Mouse (Mus musculus) brain, adult 2 months (tissue): Measurements from ENCODE around the gene Pkp3.
A peak's percentile ranks its signal among the peaks of the same experiment; 100 is the strongest.
"Not testable (repeated sequence)": the region's sequence is repeated elsewhere in the genome, so short reads cannot be mapped to it uniquely, and the experiment has no call there.

Experiments
- DNase-seq: peaks from one replicate; pipeline ENCODE4 v3.0.0; 2011; ENCODE audit warnings: low read depth, low spot score

Gene Pkp3

DNA sequence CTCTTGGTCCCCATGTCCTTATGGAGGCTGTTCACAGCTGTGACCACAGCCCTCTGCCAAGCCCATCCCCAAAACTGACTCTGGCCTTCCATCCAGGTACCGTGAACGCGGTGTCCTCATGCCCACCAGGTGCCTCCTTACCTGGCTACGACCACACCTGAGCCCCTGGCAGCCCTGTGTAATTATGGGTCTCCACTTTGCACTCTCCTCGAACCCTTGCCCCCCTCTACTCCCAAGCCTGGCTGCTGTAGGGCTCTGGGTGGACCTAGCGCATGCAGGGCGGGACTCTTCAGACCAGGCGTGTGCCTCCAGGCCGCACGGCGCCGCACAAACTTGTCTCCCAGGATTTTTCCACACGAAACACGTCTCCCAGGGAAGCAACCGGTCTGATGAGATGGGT is at the start of gene Pkp3:
Pkp3 (plus strand) TSS at position 378 of the 400 bp plus-strand sequence.
- DNase-seq = no peak

DNA sequence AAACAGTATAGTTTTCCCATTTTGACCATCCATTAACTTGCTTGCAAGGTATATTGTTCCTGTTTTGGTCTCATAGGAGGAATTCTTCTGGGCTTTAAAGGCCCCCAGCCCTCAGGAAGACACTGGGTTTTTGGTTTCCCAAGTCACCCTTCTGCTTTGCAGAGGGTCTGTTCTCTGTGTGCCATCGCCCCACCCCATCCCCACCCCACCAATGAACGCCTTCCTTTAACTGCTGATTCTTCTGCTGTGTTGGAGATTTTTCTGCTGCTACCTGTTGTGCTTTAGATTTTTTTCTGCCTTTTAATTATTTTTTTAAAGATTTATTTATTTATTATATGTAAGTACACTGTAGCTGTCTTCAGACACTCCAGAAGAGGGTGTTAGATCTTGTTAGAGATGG is 49.2 kb upstream of the Pkp3 start, which contains the start of gene Gm17387:
Gm17387 (plus strand) TSS at position 301 of the 400 bp plus-strand sequence.
- DNase-seq = no peak

- no peak for DNase-seq
Measured at GRCm38 (mm10) chr7:141030390-141030789, 47.6 kb upstream of the Pkp3 start.

- DNase-seq = no peak
Measured at GRCm38 (mm10) chr7:141032458-141033167, 45.4 kb upstream of the Pkp3 start.

- DNase-seq = not testable (repeated sequence)
Measured at GRCm38 (mm10) chr7:141036624-141037023, 41.4 kb upstream of the Pkp3 start.

DNA sequence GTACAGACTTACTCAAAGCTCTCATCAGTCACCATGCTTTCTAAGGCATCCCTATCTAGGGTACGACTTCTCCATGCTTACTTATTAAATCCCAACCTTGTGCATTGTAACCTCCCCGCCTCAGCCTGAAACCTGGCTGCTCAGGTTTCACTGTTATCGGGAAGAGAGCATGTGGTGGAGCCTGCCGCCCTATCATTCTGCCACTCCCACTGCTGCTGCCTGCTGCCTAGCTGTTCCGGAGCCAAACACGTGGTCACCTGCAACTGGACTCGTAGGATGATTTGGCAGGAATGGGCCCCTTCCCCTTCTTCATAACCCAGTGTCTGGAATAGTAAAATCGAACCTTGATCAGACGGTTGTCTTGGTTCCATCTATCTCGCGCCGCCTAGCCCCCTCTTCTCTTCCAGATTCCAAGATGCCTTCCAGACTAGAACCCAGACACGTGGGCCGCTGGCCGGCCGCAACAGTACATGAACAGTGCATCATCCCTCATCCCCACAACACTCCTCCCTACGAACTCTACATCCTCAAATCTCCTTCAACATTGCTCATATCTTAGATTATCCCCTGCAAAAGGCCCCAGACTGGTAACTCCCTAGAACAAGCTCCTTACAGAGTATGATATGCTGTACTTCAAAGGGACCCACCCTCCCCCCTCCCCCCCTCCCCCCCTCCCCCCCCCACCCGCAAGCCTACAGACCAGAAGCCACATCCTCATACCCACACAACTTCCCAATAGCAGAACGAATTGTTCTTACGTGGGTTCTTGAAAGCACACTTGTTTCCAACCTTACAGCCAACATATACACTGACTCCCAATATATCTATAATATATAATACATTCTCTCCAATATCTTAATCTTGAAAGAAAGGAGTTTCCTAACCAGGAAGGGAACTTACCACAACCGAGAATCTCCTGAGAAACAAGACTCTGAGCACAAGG is 39.7 kb upstream of the Pkp3 start:
- no peak for DNase-seq

GRCm38 (mm10) chr7:141039386-141040107 is 38.5 kb upstream of the Pkp3 start:
- DNase-seq = no peak

- no peak for DNase-seq
Measured at GRCm38 (mm10) chr7:141040867-141041606, 37.0 kb upstream of the Pkp3 start.

GRCm38 (mm10) chr7:141041661-141042060 is 36.4 kb upstream of the Pkp3 start:
- DNase-seq = peak; percentile 42

- no peak for DNase-seq
Measured at GRCm38 (mm10) chr7:141042539-141042938, 35.5 kb upstream of the Pkp3 start.

DNA sequence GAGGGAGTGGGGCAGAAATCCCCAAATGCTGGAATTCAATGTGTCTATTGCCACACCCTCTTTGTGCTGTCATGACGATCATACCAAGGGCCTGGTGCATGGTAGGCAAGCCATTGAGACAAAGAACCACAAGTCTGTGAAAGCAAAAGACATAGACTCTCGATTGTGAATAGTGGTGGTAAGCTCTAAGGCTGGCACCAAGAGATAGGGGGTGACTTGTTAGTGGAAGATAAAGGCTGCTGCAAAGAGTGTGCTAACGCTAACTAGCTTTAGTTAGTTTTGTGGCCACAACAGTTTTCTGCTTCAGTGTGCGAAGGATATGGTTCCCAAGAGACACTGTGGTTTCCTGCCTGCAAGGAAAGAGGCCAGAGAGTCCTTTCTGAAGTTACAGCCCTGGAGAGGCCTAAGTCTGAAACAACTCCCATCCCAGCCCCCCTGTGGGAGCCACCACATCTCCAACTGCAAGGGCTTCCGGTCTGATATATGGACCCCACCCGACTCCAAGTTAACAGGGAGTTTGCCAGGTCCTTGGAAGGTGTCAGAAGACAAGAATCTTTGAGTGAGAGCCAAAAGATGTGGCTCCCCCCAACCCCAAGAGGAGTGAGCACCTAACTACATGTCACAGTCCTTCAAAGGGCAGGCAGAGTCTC is 31.0 kb upstream of the Pkp3 start:
- DNase-seq = no peak

DNA sequence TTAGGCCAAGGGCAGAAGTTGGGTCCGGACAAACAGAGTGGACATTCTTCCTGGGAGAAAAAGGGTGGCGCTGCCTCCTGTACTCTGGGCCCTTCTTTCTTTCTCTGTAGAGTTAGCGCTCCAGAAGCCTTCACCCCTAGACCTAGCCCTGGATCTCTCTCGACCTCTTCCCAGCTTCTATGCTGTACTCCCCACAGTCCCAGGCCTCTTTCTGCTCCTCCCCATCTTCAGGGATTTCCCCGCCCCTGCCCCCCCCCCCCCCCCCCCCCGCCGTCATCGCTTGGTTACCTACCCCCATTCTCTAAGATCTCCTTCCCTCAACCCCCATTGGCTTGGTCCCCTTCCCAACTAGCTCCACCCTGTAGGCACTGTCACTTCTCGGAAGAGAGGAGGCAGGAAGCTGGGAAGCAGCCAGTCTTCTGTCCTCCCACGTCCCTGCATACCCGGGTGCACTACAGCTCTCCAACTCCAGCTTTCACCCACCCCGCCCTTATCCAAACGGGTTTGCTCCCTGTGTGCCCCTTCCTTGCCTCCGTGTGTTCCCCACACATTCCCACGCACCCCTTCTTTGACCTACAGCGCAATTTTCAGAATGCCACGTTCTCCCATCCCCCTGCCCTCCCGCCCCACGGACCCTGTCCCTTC is 30.3 kb upstream of the Pkp3 start:
- peak; percentile 93 for DNase-seq

DNA sequence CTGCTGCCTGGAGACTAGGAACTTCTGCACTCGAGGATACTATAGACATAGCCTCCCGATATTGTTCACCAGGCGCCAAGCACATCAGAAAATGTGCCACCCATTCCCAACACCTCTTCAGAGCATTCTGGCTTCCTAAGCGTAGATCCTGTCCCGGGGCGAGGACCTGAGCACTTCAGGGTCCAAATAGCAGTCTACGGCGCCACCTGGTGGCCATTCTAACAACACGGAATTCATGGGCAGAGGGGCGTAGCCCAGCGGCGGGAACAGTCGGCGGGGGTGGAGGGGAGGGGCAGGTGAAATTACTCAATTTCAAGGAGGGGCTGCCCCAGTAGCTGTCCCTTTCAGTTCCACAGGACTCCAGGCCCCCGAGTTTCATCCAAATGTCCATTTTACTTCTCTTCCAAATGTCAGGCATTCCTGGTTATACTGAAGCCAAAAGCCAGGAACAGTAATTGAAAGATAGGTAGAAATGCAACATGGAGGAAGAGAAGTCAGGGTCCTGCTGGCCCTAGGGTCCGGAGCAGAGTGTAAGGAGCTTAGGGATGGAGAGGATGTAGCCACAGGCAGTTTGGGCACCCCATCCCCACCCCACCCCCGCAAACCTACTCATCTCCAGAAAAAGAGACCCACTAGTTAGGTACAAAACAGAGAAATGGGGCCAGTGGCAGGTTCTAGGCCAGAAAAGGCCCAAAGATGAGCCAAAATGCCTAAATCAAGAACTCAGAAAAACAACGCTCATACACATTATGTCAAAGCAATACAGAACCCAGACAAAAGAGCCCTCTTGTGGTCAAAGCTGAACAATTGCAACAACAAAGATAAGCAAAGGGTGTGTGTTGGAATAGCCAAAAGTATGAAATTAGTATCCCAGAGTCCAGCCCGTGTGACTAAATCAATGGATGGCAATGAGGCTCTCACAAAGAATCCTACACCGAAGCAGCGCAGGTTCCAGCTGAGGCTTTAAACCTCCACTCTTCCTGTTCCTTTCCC is 29.5 kb upstream of the Pkp3 start:
- peak; percentile 95 for DNase-seq

GRCm38 (mm10) chr7:141049326-141049725 is 28.7 kb upstream of the Pkp3 start:
- DNase-seq = peak; percentile 60

DNA sequence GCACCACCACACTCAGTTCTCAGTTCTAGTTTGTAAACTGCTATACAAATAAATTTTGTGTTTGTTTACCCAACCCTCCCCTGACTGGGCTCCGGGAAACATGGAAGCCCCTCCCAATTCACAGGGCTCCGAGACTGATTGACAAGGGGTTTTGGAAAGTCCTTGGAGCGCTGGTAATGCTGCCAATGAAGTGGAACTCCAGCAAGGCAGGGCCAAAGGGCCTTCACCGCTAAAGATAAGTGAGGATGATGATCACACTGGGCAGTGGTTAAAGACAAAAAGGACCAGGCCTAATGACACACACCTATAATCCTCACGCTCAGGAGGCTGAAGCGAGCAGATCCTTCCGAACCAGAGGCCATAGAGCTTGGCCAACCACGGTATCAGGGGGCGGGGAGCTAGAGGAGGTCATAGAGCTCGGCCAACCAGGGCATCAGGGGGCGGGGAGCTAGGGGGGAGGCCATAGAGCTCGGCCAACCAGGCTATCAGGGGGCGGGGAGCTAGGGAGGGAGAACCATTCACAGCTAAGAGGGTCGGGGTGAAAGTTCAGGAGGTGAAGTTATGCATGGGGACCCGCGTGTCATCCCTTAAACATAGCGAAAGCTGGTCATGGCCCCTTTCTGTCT is 26.8 kb upstream of the Pkp3 start:
- no peak for DNase-seq

DNA sequence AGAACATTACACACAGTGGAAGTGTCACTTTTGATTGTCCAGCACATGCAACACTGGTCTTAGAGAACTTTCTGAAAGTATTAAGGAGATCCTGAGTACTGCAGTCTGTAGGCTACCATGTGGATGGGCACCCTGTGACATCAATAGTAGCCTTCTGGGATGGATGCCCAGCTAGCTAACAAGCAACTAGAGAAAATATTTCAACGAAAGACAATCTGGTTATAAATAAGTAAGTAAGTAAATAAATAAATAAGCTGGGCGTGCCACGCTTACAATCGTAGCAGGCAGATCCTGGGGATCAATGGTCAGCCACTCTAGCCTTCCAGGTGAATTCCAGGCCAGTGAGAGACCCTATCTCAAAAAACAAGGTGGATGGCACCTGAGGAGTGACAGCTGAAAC is 26.0 kb upstream of the Pkp3 start:
- no peak for DNase-seq

DNA sequence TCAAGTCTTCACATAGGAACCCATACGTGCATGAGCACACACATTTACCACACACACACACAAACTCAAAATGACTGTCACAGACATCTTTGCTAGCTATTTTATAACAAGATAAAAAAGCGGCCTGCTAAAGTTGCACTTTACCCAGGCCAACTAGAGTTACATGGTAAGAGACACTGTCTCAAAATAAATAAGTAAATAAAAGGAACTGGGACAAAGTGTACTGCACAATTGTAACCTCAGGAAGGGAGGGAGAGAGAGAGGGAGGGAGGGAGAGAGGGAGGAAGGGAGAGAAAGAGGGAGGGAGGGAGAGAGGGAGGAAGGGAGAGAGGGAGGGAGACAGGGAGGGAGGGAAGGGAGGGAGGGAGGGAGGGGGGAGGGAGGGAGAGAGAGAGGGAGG is 25.6 kb upstream of the Pkp3 start:
- no peak for DNase-seq

DNA sequence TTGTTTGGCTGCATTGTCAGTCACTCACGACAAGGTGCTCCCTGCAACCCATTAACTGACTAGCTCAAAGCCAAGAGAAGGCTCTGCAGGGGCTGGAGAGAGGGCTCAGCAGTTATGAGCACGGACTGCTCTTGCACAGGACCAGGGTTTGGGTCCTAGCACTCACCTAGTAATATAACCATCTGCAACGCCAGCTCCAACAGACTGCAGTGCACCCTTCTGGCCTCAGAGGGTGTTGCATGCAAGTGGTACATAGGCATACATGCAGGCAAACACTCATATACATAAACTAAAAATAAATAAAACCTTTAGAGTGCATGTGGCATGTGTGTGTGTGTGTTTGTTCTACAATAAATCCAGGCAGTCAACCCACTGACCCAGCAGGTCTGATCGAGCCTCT is 22.2 kb upstream of the Pkp3 start:
- DNase-seq = no peak

- DNase-seq = no peak
Measured at GRCm38 (mm10) chr7:141056976-141057375, 21.0 kb upstream of the Pkp3 start.
